Mouse (Mus musculus) lung, postnatal 0 days (tissue): ENCODE data around the gene P3h1. TPM values are rescaled to one million over a fixed set of nuclear protein-coding genes. Genes with fewer than 3 reads are reported as not detected.

ENCODE experiments used
- ATAC-seq: fragments of 200-750 bp; cut with Nextera tagmentation; 2 replicates; pipeline ENCODE4 v1.8.0; 2017; ENCODE audit warnings: moderate library complexity
- DNase-seq: peaks from one replicate; pipeline ENCODE4 v3.0.0-alpha.2; 2016; ENCODE audit warnings: low spot score
- H3K27ac ChIP-seq: fragments of 300-500 bp; sonication (generic); 2 replicates; pipeline ENCODE4 v1.5.1; 2014; ENCODE audit warnings: antibody characterized with exemption, mild to moderate bottlenecking, low read length, mixed read lengths
- H3K27me3 ChIP-seq: fragments of 300-500 bp; sonication (generic); replicated peaks from 2 replicates; pipeline ENCODE4 v1.6.1; 2014; ENCODE audit warnings: low read length, mixed read lengths; ENCODE audit not compliant: insufficient read depth
- H3K36me3 ChIP-seq: fragments of 300-500 bp; sonication (generic); 2 replicates; pipeline ENCODE4 v1.6.1; 2014; ENCODE audit warnings: low read length, mixed read lengths; ENCODE audit not compliant: insufficient read depth
- H3K4me1 ChIP-seq: fragments of 300-500 bp; sonication (generic); 2 replicates; pipeline ENCODE4 v1.6.1; 2014; ENCODE audit warnings: antibody characterized with exemption, low read depth, low read length, mixed read lengths; ENCODE audit not compliant: insufficient read depth
- H3K4me2 ChIP-seq: fragments of 300-500 bp; sonication (generic); replicated peaks from 2 replicates; pipeline ENCODE4 v1.6.1; 2014; ENCODE audit warnings: low read depth, mild to moderate bottlenecking, low read length, moderate library complexity, mixed read lengths
- H3K4me3 ChIP-seq: fragments of 300-500 bp; sonication (generic); 2 replicates; pipeline ENCODE4 v1.5.1; 2014; ENCODE audit warnings: low read depth, low read length
- H3K9ac ChIP-seq: fragments of 300-500 bp; sonication (generic); replicated peaks from 2 replicates; pipeline ENCODE4 v1.6.1; 2014; ENCODE audit warnings: low read depth, mild to moderate bottlenecking
- H3K9me3 ChIP-seq: fragments of 300-500 bp; sonication (generic); 2 replicates; pipeline ENCODE4 v1.6.1; 2016; ENCODE audit warnings: low read length, mixed read lengths
- CTCF ChIP-seq: IDR thresholded peaks from 2 replicates; pipeline ENCODE4 v1.5.1; 2016; ENCODE audit warnings: antibody characterized with exemption, mild to moderate bottlenecking
- EP300 ChIP-seq: IDR thresholded peaks from 2 replicates; pipeline ENCODE4 v1.6.1; 2016; ENCODE audit warnings: antibody characterized with exemption, mild to moderate bottlenecking, control low read depth
- WGBS: fragments of 180-500 bp; shearing (Covaris S2); extraction: QIAGEN DNeasy Blood & Tissue Kit; methylation state at CpG from one replicate; pipeline ENCODE4 v1.1.7; 2014; 5-methylcytosine and 5-hydroxymethylcytosine counted together
- polyA plus RNA-seq: library from polyadenylated mRNA; unstranded; fragments of >200 nt; fragmentation: Nextera tagmentation; extraction: Ambion mirVana; gene quantifications from 2 replicates; pipeline ENCODE4 v1.2.1, GENCODE M21; 2015

Gene P3h1
- polyA plus RNA-seq, 1 experiment from 2014 or later = 32.2 TPM

GRCm38 (mm10) chr4:119252025-119252808 is 19.5 kb downstream of the P3h1 start:
- WGBS = 40% methylated on average over 7 of the region's 7 CpGs
- ATAC-seq (no peak), DNase-seq (no peak)
- peaks cover 13% of the 10 kb centered on the region; the same call in 1 of the 2 replicates for H3K4me1 ChIP-seq
- H3K4me2 ChIP-seq = no peak overlapping the region
- H3K27me3 ChIP-seq = no peaks in the 10 kb centered on the region
- no peak overlapping the region for H3K9ac ChIP-seq
- H3K9me3 ChIP-seq = no peaks in the 10 kb centered on the region
- TF ChIP-seq CTCF (no peak), EP300 (no peak)
- no peak overlapping the region for H3K27ac ChIP-seq
- no peak overlapping the region for H3K4me3 ChIP-seq
- no peaks in the 10 kb centered on the region for H3K36me3 ChIP-seq

DNA sequence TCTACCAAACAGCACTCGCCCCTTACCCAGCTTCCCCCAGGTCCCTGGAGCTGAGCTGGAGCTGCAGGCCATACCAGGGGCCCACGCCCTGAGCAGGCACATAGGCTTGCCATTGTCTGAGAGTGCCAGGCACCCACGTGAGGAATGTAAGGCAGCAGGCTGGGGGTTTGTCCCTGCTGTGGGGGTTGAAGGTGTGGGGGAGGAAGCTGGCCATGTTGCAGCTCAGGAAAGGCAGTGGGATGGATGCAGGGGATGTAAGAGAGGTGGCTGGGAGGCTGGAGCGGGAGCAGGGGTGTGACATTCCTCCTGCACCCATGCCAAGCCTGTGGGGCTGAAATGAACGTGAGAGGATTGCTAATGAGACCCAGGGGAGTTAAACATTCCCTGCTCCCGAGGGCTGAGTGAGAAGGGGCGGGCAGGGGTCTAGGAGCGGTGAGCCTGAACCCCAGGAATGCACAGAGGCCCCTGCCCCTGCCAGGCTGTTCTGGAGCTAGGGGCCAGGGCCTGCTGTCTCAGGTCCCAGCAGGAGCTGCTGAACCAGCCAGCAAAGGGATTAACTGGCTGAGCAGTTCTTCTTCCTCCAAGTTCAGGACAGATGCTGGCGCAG is 21.4 kb downstream of the P3h1 start:
- no peak overlapping the region for H3K27ac ChIP-seq
- H3K4me1 ChIP-seq = 0 out of 2 replicates have a peak, but pooled peaks cover 6% of the 10 kb centered on the region
- no peak overlapping the region for H3K9ac ChIP-seq
- H3K27me3 ChIP-seq = no peaks in the 10 kb centered on the region
- H3K4me3 ChIP-seq = no peak overlapping the region
- H3K36me3 ChIP-seq = no peaks in the 10 kb centered on the region
- WGBS = 43% methylated on average over 9 of the region's 9 CpGs
- no peak for TF ChIP-seq CTCF
- TF ChIP-seq EP300 = no peak
- no peak overlapping the region for H3K4me2 ChIP-seq
- peak; percentile 47 for ATAC-seq
- no peaks in the 10 kb centered on the region for H3K9me3 ChIP-seq
- no peak for DNase-seq

- Histone ChIP-seq H3K4me1 (0 out of 2 replicates have a peak, but pooled peaks cover 6% of the 10 kb centered on the region), H3K36me3 (no peaks in the 10 kb centered on the region), H3K4me2 (no peak within 1 kb of the TSS), H3K4me3 (no peak within 1 kb of the TSS), H3K9me3 (no peaks in the 10 kb centered on the region), H3K27ac (no peak within 1 kb of the TSS), H3K27me3 (no peaks in the 10 kb centered on the region), H3K9ac (no peak within 1 kb of the TSS)
- DNase-seq = no peak
- no peak for ATAC-seq
- WGBS = 78% methylated on average over 12 of the region's 12 CpGs
- TF ChIP-seq CTCF (no peak), EP300 (no peak)
Observed at GRCm38 (mm10) chr4:119255351-119255750, 22.6 kb downstream of the P3h1 start, which contains the start of gene Cldn19. TSS of gene Cldn19 (plus strand) at chr4:119255414.

DNA sequence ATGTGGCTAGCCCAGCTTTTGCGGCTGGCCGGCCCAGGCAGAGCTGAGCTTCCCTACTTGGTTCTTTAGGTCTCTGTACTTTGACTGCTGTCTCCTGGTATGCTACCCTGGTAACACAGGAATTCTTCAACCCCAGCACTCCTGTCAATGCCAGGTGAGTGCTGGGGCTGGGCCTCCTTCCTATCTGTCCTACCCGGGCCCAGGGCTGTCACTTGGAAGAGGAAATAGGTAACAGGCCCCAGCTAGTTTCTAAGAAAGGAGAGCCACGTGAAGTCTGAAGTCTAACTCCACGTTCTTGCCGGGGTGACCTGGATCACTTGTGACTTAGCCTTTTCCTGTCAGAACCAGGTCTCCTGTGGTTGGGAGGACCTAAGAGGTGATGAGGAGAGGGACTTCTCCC is 24.4 kb downstream of the P3h1 start:
- Histone ChIP-seq H3K27ac (no peak overlapping the region), H3K4me1 (0 out of 2 replicates have a peak, but pooled peaks cover 6% of the 10 kb centered on the region), H3K36me3 (no peaks in the 10 kb centered on the region), H3K4me3 (no peak overlapping the region), H3K9me3 (no peaks in the 10 kb centered on the region), H3K9ac (no peak overlapping the region), H3K4me2 (no peak overlapping the region), H3K27me3 (no peaks in the 10 kb centered on the region)
- no peak for ATAC-seq
- DNase-seq = no peak
- TF ChIP-seq CTCF (no peak), EP300 (no peak)
- 51% methylated on average over 6 of the region's 6 CpGs for WGBS

GRCm38 (mm10) chr4:119259344-119260254 is 26.9 kb downstream of the P3h1 start:
- no peak for ATAC-seq
- no peaks in the 10 kb centered on the region for H3K9me3 ChIP-seq
- TF ChIP-seq EP300 (no peak), CTCF (peak; percentile 46)
- no peak overlapping the region for H3K4me2 ChIP-seq
- no peaks in the 10 kb centered on the region for H3K27me3 ChIP-seq
- H3K36me3 ChIP-seq = no peaks in the 10 kb centered on the region
- H3K27ac ChIP-seq = no peak overlapping the region
- WGBS = 81% methylated on average over 15 of the region's 15 CpGs
- H3K4me3 ChIP-seq = no peak overlapping the region
- H3K9ac ChIP-seq = no peak overlapping the region
- no peak for DNase-seq
- H3K4me1 ChIP-seq = no peaks in the 10 kb centered on the region
